Mouse (Mus musculus) CH12.LX (cell line): ENCODE measurements at regions not wholly inside any gene's neighbourhood (a gene's known extent, or its start where the extent isn't known, plus 50 kb on each side); places are given as distances from the start of the nearest gene placed in this dataset.
"Not testable (repeated sequence)": the region's sequence is repeated elsewhere in the genome, so short reads cannot be mapped to it uniquely, and the experiment has no call there.

Experiments
- DNase-seq: peaks from one replicate; pipeline ENCODE4 v3.0.0-alpha.2; 2013; ENCODE audit errors: extremely low read depth
- H3K27ac ChIP-seq: 2 replicates; pipeline ENCODE4 v1.5.1; 2012; ENCODE audit warnings: low read depth, mild to moderate bottlenecking, control low read depth, moderate library complexity; ENCODE audit not compliant: insufficient read depth
- H3K27me3 ChIP-seq: replicated peaks from 2 replicates; pipeline ENCODE3; 2012; ENCODE audit warnings: inconsistent platforms
- H3K36me3 ChIP-seq, 2 experiments: replicated peaks in 1 of 2; 2 replicates each; pipeline versions ENCODE3 to v1.6.1; 2012; ENCODE audit warnings: inconsistent platforms in 1 of 2, low read length in 1 of 2, mild to moderate bottlenecking in 1 of 2, mixed read lengths in 1 of 2, moderate library complexity in 1 of 2; ENCODE audit not compliant: control insufficient read depth in 1 of 2, insufficient read depth in 1 of 2
- H3K4me1 ChIP-seq, 2 experiments: 2 replicates each; pipeline ENCODE4 v1.6.1; 2012; ENCODE audit warnings: inconsistent platforms in 1 of 2, moderate library complexity in 1 of 2; ENCODE audit not compliant: insufficient read depth in 2 of 2, control insufficient read depth in 1 of 2
- H3K4me2 ChIP-seq: 2 replicates; pipeline ENCODE4 v1.6.1; 2012; ENCODE audit warnings: low read depth, mild to moderate bottlenecking, control low read depth; ENCODE audit not compliant: poor library complexity, insufficient read depth, severe bottlenecking
- H3K4me3 ChIP-seq, 3 experiments: fragments of 150-350 bp in 1 of 3; sonication (generic) in 1 of 3; replicated peaks in 1 of 3; 2 replicates each; pipeline versions ENCODE3 to v1.5.1; 2011 to 2012; ENCODE audit warnings: low read depth in 2 of 3, low read length in 2 of 3, mild to moderate bottlenecking in 2 of 3, moderate library complexity in 2 of 3, control low read depth in 1 of 3, improper control_type of control experiment in 1 of 3, inconsistent platforms in 1 of 3, mixed read lengths in 1 of 3; ENCODE audit not compliant: poor library complexity in 1 of 3
- H3K79me2 ChIP-seq: replicated peaks from 2 replicates; pipeline ENCODE4 v1.6.1; 2012; ENCODE audit warnings: mild to moderate bottlenecking, moderate library complexity; ENCODE audit not compliant: control insufficient read depth, poor library complexity, insufficient read depth, severe bottlenecking; ENCODE audit errors: extremely low read depth
- H3K9ac ChIP-seq: 2 replicates; pipeline ENCODE4 v1.6.1; 2012; ENCODE audit warnings: low read depth, mild to moderate bottlenecking, control low read depth, moderate library complexity; ENCODE audit not compliant: insufficient read depth
- H3K9me3 ChIP-seq: replicated peaks from 2 replicates; pipeline ENCODE3; 2012; ENCODE audit warnings: low read length, inconsistent platforms, mixed read lengths
- HCFC1 ChIP-seq: IDR thresholded peaks from 2 replicates; pipeline ENCODE4 v1.6.1; 2012; ENCODE audit warnings: low read depth, mild to moderate bottlenecking, inconsistent platforms, low read length, improper control_type of control experiment
- JUND ChIP-seq: conservative IDR thresholded peaks from 2 replicates; pipeline ENCODE4 v1.6.1; 2011; ENCODE audit warnings: low read depth, low read length, improper control_type of control experiment
- KAT2A ChIP-seq: IDR thresholded peaks from 2 replicates; pipeline ENCODE4 v1.6.1; 2012; ENCODE audit warnings: low read length, improper control_type of control experiment, inconsistent platforms; ENCODE audit not compliant: insufficient replicate concordance
- MYC ChIP-seq: IDR thresholded peaks from 2 replicates; pipeline ENCODE4 v1.6.1; 2011; ENCODE audit warnings: low read depth, mild to moderate bottlenecking, improper control_type of control experiment, low read length
- PAX5 ChIP-seq: IDR thresholded peaks from 2 replicates; pipeline ENCODE4 v1.6.1; 2012; ENCODE audit warnings: low read length, inconsistent platforms, mixed read lengths
- RAD21 ChIP-seq: IDR thresholded peaks from 2 replicates; pipeline ENCODE4 v1.6.1; 2011; ENCODE audit warnings: low read depth, mild to moderate bottlenecking, low read length, improper control_type of control experiment, moderate library complexity
- USF2 ChIP-seq: conservative IDR thresholded peaks from 2 replicates; pipeline ENCODE4 v1.6.1; 2011; ENCODE audit warnings: low read depth, low read length, improper control_type of control experiment
- ZKSCAN1 ChIP-seq: IDR thresholded peaks from 2 replicates; pipeline ENCODE4 v1.6.1; 2012; ENCODE audit warnings: low read depth, inconsistent platforms, low read length, improper control_type of control experiment, borderline replicate concordance
- ZMIZ1 ChIP-seq: IDR thresholded peaks from 2 replicates; pipeline ENCODE4 v1.6.1; 2012; ENCODE audit warnings: low read depth, mild to moderate bottlenecking, inconsistent platforms, low read length, improper control_type of control experiment
- dilution Hi-C: fragments of 300-500 bp; cut with MboI; formaldehyde crosslinking; loops from 2 replicates; pipeline ENCODE4 v1.14.3; 2020; ENCODE audit warnings: low sequenced_read_pairs; ENCODE audit not compliant: extremely low pct_unique_long_range_greater_than_20kb, extremely low pct_ligation_motif_present
- in situ Hi-C: fragments of 300-500 bp; cut with MboI; formaldehyde crosslinking; loops from 3 replicates; pipeline ENCODE4 v1.14.3; 2019; ENCODE audit warnings: low sequenced_read_pairs, low pct_ligation_motif_present, low pct_unique_long_range_greater_than_20kb, mixed read lengths

- DNase-seq = no peak
- H3K9me3 ChIP-seq = peaks cover 15% of the 10 kb centered on the region
- no peak for TF ChIP-seq PAX5
- no peak for TF ChIP-seq JUND
- TF ChIP-seq MYC = no peak
- no peak for TF ChIP-seq RAD21
- TF ChIP-seq ZMIZ1 = no peak
- no peak for TF ChIP-seq KAT2A
- TF ChIP-seq ZKSCAN1 = no peak
- no peak for TF ChIP-seq HCFC1
- no peak for TF ChIP-seq USF2
- TF ChIP-seq, all 38 proteins: peak for 0
- H3K4me1 ChIP-seq = no peaks in the 10 kb centered on the region
- no peak overlapping the region for H3K27ac ChIP-seq
- dilution Hi-C loops (no loop called here), in situ Hi-C loops (no loop called here)
- H3K27me3 ChIP-seq = no peaks in the 10 kb centered on the region
- no peaks in the 10 kb centered on the region for H3K36me3 ChIP-seq
- H3K4me2 ChIP-seq = no peak overlapping the region
- H3K4me3 ChIP-seq = no peak overlapping the region
- no peaks in the 10 kb centered on the region for H3K79me2 ChIP-seq
- no peak overlapping the region for H3K9ac ChIP-seq
Observed at GRCm38 (mm10) chr12:64045528-64045927, 429.0 kb downstream of the Fscb start.

GRCm38 (mm10) chr12:64008631-64009030, 465.9 kb downstream of the Fscb start:
- dilution Hi-C loops, H3K27me3 ChIP-seq, H3K9ac ChIP-seq, H3K27ac ChIP-seq, in situ Hi-C loops, H3K4me2 ChIP-seq, DNase-seq, H3K36me3 ChIP-seq, H3K4me3 ChIP-seq, H3K4me1 ChIP-seq, H3K79me2 ChIP-seq: not testable (repeated sequence)
- H3K9me3 ChIP-seq = peaks cover 14% of the 10 kb centered on the region
